In genomic region chr13:63990480-63990958, GRCm38 (mm10) we compare ENCODE assay signal across 8 mouse cellular contexts.
DNase-seq lines count a peak whose midpoint lies in the region; ATAC-seq lines count a peak whose summit lies in the region.

No protein-coding gene starts in this region.

- H3K9ac ChIP-seq in embryonic facial prominence, embryonic 15.5 days: no peak overlapping the region
- no peak overlapping the region for H3K9ac ChIP-seq in intestine, embryonic 15.5 days
- peak overlapping the region; percentile 54; the same call in 1 of the 2 replicates for H3K9ac ChIP-seq in lung, embryonic 16.5 days (ENCODE audit: low read length)
- peak overlapping the region; percentile 33; the same call in 1 of the 2 replicates for H3K9ac ChIP-seq in stomach, embryonic 16.5 days (ENCODE audit: low read length)

- intact Hi-C loops in left cerebral cortex, postnatal 10 days (cut with DNase I): no loop called here
- intact Hi-C loops in left cerebral cortex, postnatal 36 days (cut with DNase I): no loop called here

- H3K27me3 ChIP-seq in embryonic facial prominence, embryonic 15.5 days: no peaks in the 10 kb centered on the region
- no peaks in the 10 kb centered on the region for H3K27me3 ChIP-seq in intestine, embryonic 15.5 days (replicated peaks)
- no peaks in the 10 kb centered on the region for H3K27me3 ChIP-seq in lung, embryonic 16.5 days (ENCODE audit: control insufficient read depth, insufficient read depth, low read depth, low read length)
- H3K27me3 ChIP-seq in stomach, embryonic 16.5 days (ENCODE audit: control insufficient read depth, insufficient read depth, low read length): no peaks in the 10 kb centered on the region

- no peak overlapping the region for H3K4me3 ChIP-seq in embryonic facial prominence, embryonic 15.5 days (replicated peaks)
- H3K4me3 ChIP-seq in intestine, embryonic 15.5 days (replicated peaks): no peak overlapping the region
- H3K4me3 ChIP-seq in lung, embryonic 16.5 days (ENCODE audit: low read length): peak overlapping the region; percentile 23
- H3K4me3 ChIP-seq in stomach, embryonic 16.5 days (replicated peaks; ENCODE audit: low read length): 0 out of 2 replicates have a peak overlapping the region, but pooled peaks have one; percentile 2

- no peaks in the 10 kb centered on the region for H3K9me3 ChIP-seq in embryonic facial prominence, embryonic 15.5 days (replicated peaks)
- no peaks in the 10 kb centered on the region for H3K9me3 ChIP-seq in intestine, embryonic 15.5 days
- no peaks in the 10 kb centered on the region for H3K9me3 ChIP-seq in lung, embryonic 16.5 days (ENCODE audit: control insufficient read depth, low read length)
- H3K9me3 ChIP-seq in stomach, embryonic 16.5 days (replicated peaks; ENCODE audit: control insufficient read depth, low read length): no peaks in the 10 kb centered on the region

- ATAC-seq in embryonic facial prominence, embryonic 15.5 days (ENCODE audit: insufficient number of reproducible peaks, low FRiP score, low TSS enrichment, low read depth): no peak
- ATAC-seq in intestine, embryonic 15.5 days: peak; percentile 34
- peak; percentile 51 for ATAC-seq in lung, embryonic 16.5 days (ENCODE audit: low read depth)
- ATAC-seq in stomach, embryonic 16.5 days (ENCODE audit: insufficient read depth, low FRiP score): peak; percentile 22
- ATAC-seq in CD4-positive, CD25-positive, alpha-beta regulatory T cell, adult 4 months: no peak

- H3K27ac ChIP-seq in embryonic facial prominence, embryonic 15.5 days (replicated peaks): peak overlapping the region; percentile 68
- peak overlapping the region; percentile 85 for H3K27ac ChIP-seq in intestine, embryonic 15.5 days
- peak overlapping the region; percentile 93 for H3K27ac ChIP-seq in lung, embryonic 16.5 days (ENCODE audit: low read length)
- H3K27ac ChIP-seq in stomach, embryonic 16.5 days (ENCODE audit: low read length): peak overlapping the region; percentile 93

- no peaks in the 10 kb centered on the region for H3K36me3 ChIP-seq in embryonic facial prominence, embryonic 15.5 days
- no peaks in the 10 kb centered on the region for H3K36me3 ChIP-seq in intestine, embryonic 15.5 days
- H3K36me3 ChIP-seq in lung, embryonic 16.5 days (ENCODE audit: control insufficient read depth, insufficient read depth, low read length): no peaks in the 10 kb centered on the region
- no peaks in the 10 kb centered on the region for H3K36me3 ChIP-seq in stomach, embryonic 16.5 days (ENCODE audit: control insufficient read depth, insufficient read depth, low read length)

- peak overlapping the region; percentile 17; the same call in 1 of the 2 replicates for H3K4me2 ChIP-seq in embryonic facial prominence, embryonic 15.5 days (replicated peaks)
- peak overlapping the region; percentile 39 for H3K4me2 ChIP-seq in intestine, embryonic 15.5 days (replicated peaks)
- H3K4me2 ChIP-seq in lung, embryonic 16.5 days (ENCODE audit: low read depth, low read length): peak overlapping the region; percentile 39
- H3K4me2 ChIP-seq in stomach, embryonic 16.5 days (ENCODE audit: low read depth, low read length): peak overlapping the region; percentile 39

- WGBS in embryonic facial prominence, embryonic 15.5 days: 17% methylated on average over 8 of the region's 8 CpGs
- 15% methylated on average over 8 of the region's 8 CpGs for WGBS in intestine, embryonic 15.5 days
- 16% methylated on average over 8 of the region's 8 CpGs for WGBS in lung, embryonic 16.5 days
- WGBS in stomach, embryonic 16.5 days: 13% methylated on average over 8 of the region's 8 CpGs

- H3K4me1 ChIP-seq in embryonic facial prominence, embryonic 15.5 days: peaks cover 46% of the 10 kb centered on the region
- H3K4me1 ChIP-seq in intestine, embryonic 15.5 days (replicated peaks): peaks cover 17% of the 10 kb centered on the region
- peaks cover 49% of the 10 kb centered on the region for H3K4me1 ChIP-seq in lung, embryonic 16.5 days (replicated peaks; ENCODE audit: control insufficient read depth, insufficient read depth, low read length)
- H3K4me1 ChIP-seq in stomach, embryonic 16.5 days (ENCODE audit: control insufficient read depth, insufficient read depth, low read length): peaks cover 34% of the 10 kb centered on the region

- DNase-seq in left cerebral cortex, postnatal 10 days (ENCODE audit: extremely low spot score in 1 of 2, low spot score in 2 of 2): peak; percentile 22 to 65
- no peak for DNase-seq in left cerebral cortex, postnatal 36 days (ENCODE audit: low spot score in 2 of 2)
- DNase-seq in ovary, postnatal 14 days (ENCODE audit: low spot score): no peak

Comparison
In these comparisons a context has a peak if more than half of its experiments do, and no peak if none do; other contexts are left out.
1. DNase-seq: peak in left cerebral cortex, postnatal 10 days (2 of 2); none in left cerebral cortex, postnatal 36 days (0 of 2) and ovary, postnatal 14 days (single experiment).
2. ATAC-seq: peak in intestine, embryonic 15.5 days (single experiment), lung, embryonic 16.5 days (single experiment) and stomach, embryonic 16.5 days (single experiment); none in embryonic facial prominence, embryonic 15.5 days (single experiment) and CD4-positive, CD25-positive, alpha-beta regulatory T cell, adult 4 months (single experiment).
3. H3K4me3 ChIP-seq: peak in lung, embryonic 16.5 days (single experiment) and stomach, embryonic 16.5 days (single experiment); none in embryonic facial prominence, embryonic 15.5 days (single experiment) and intestine, embryonic 15.5 days (single experiment).
4. H3K9ac ChIP-seq: peak in lung, embryonic 16.5 days (single experiment) and stomach, embryonic 16.5 days (single experiment); none in embryonic facial prominence, embryonic 15.5 days (single experiment) and intestine, embryonic 15.5 days (single experiment).
5. Peak in every context shown above with its lines, with median percentiles within 50 percentile points of each other: H3K27ac ChIP-seq and H3K4me2 ChIP-seq.